Mouse (Mus musculus): ENCODE measurements around the gene Bsdc1. TPM values are rescaled to one million over a fixed set of nuclear protein-coding genes. Genes with fewer than 3 reads are reported as not detected.
"Not testable (repeated sequence)": the region's sequence is repeated elsewhere in the genome, so short reads cannot be mapped to it uniquely, and the experiment has no call there.

Gene Bsdc1
- polyA plus RNA-seq, 1 experiment = 28.4 TPM

- 79% methylated on average over 3 of the region's 3 CpGs for WGBS
- no peak for DNase-seq
- TF ChIP-seq CTCF (IDR thresholded peaks at IDR 0.05; ENCODE audit: insufficient read depth, low read length) = no peak
- no peak for TF ChIP-seq POLR2A (IDR thresholded peaks at IDR 0.05; ENCODE audit: borderline replicate concordance, extremely low read depth, low read depth, low read length)
- H3K4me3 ChIP-seq (replicated peaks; ENCODE audit: extremely low read depth, low read depth, low read length) = no peak overlapping the region
- H3K4me1 ChIP-seq (ENCODE audit: control insufficient read depth, insufficient read depth, low read length) = no peaks in the 10 kb centered on the region
These were observed 64.5 kb downstream of the Bsdc1 start for GRCm38 (mm10) chr4:129525889-129526288.

DNA sequence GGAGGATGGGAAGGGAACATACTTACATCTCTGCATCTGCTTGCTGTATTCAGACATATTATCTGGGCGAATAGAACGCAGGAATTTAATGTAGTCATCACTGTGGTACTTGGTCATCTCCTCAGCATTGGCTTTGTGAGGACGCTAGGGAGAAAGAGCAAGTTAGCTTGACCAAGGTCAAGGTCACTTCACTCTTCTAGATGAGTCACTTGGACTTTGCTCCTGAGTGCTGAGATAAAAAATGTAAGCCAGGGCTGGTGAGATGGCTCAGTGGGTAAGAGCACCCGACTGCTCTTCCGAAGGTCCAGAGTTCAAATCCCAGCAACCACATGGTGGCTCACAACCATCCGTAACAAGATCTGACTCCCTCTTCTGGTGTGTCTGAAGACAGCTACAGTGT is 67.5 kb downstream of the Bsdc1 start:
- not testable (repeated sequence) for DNase-seq; H3K4me3 ChIP-seq (replicated peaks; ENCODE audit: extremely low read depth, low read depth, low read length)
- WGBS = 87% methylated on average over 6 of the region's 6 CpGs

More for the DNA sequence above, 67.5 kb downstream of the Bsdc1 start:
- H3K4me1 ChIP-seq (ENCODE audit: control insufficient read depth, insufficient read depth, low read length) = not testable (repeated sequence)

Other genes with a start within 250 kb of the Bsdc1 start
- 47.1 and 50.1 TPM in 2 replicates for gene C77080, start 200.2 kb upstream of the Bsdc1 start, polyA plus RNA-seq (2012; rRNA removed)
- 2.8 TPM in 2 replicates for gene Sync, start 174.0 kb upstream of the Bsdc1 start, polyA plus RNA-seq (2012; rRNA removed)
- 16.7 and 23.5 TPM in 2 replicates for gene Rbbp4, start 126.2 kb upstream of the Bsdc1 start, polyA plus RNA-seq (2012; rRNA removed)
- 5.8 and 11.3 TPM in 2 replicates for gene Zbtb8os, start 125.9 kb upstream of the Bsdc1 start, polyA plus RNA-seq (2012; rRNA removed)
- 8.8 and 13.9 TPM in 2 replicates for gene Zbtb8a, start 83.5 kb upstream of the Bsdc1 start, polyA plus RNA-seq (2012; rRNA removed)
- 0.12 and 0.14 TPM in 2 replicates for gene Zbtb8b, start 20.7 kb upstream of the Bsdc1 start, polyA plus RNA-seq (2012; rRNA removed)
- 0.12 TPM in 1 of 2 replicates, not detected in the other for gene Tssk3, start 29.4 kb downstream of the Bsdc1 start, polyA plus RNA-seq (2012; rRNA removed)
- 0.80 and 1.1 TPM in 2 replicates for gene Fam229a, start 29.6 kb downstream of the Bsdc1 start, polyA plus RNA-seq (2012; rRNA removed)
- 16.6 and 18.6 TPM in 2 replicates for gene Marcksl1, start 52.0 kb downstream of the Bsdc1 start, polyA plus RNA-seq (2012; rRNA removed)
- 35.3 and 64.8 TPM in 2 replicates for gene Hdac1, start 81.1 kb downstream of the Bsdc1 start, polyA plus RNA-seq (2012; rRNA removed)
- gene Lck, start 112.1 kb downstream of the Bsdc1 start, polyA plus RNA-seq (2012; rRNA removed) = 7.9 and 11.8 TPM in 2 replicates
- gene Fam167b, start 117.0 kb downstream of the Bsdc1 start, polyA plus RNA-seq (2012; rRNA removed) = 1.9 and 2.7 TPM in 2 replicates
- 148 and 197 TPM in 2 replicates for gene Eif3i, start 139.1 kb downstream of the Bsdc1 start, polyA plus RNA-seq (2012; rRNA removed)
- 136 and 158 TPM in 2 replicates for gene Tmem234, start 139.1 kb downstream of the Bsdc1 start, polyA plus RNA-seq (2012; rRNA removed)
- 16.0 and 17.8 TPM in 2 replicates for gene Dcdc2b, start 152.7 kb downstream of the Bsdc1 start, polyA plus RNA-seq (2012; rRNA removed)
- gene Iqcc, start 157.5 kb downstream of the Bsdc1 start, polyA plus RNA-seq (2012; rRNA removed) = 31.1 and 36.5 TPM in 2 replicates
- gene Ccdc28b, start 162.4 kb downstream of the Bsdc1 start, polyA plus RNA-seq (2012; rRNA removed) = 20.6 and 34.1 TPM in 2 replicates
- gene Txlna, start 179.5 kb downstream of the Bsdc1 start, polyA plus RNA-seq (2012; rRNA removed) = 30.0 and 36.7 TPM in 2 replicates
- 16.6 and 26.3 TPM in 2 replicates for gene Kpna6, start 211.2 kb downstream of the Bsdc1 start, polyA plus RNA-seq (2012; rRNA removed)
- 24.4 and 25.7 TPM in 2 replicates for gene Tmem39b, start 235.3 kb downstream of the Bsdc1 start, polyA plus RNA-seq (2012; rRNA removed)

Measured in lung, adult 2 months (tissue).